Mouse (Mus musculus): ENCODE data around the gene Rpap3. TPM values are rescaled to one million over a fixed set of nuclear protein-coding genes. Genes with fewer than 3 reads are reported as not detected.

Rpap3 gene
- polyA plus RNA-seq, 1 experiment from 2014 or later, result 34.1 TPM

Other genes starting within 250 kb of the Rpap3 start
- gene Endou, start 25.5 kb upstream of the Rpap3 start, polyA plus RNA-seq (2014; fragmentation: Nextera tagmentation; extraction: Ambion mirVana), result not detected in 2 replicates
- 6.3 and 8.7 TPM in 2 replicates for gene Rapgef3, start 62.1 kb upstream of the Rpap3 start, polyA plus RNA-seq (2014; fragmentation: Nextera tagmentation; extraction: Ambion mirVana)
- gene Slc48a1, start 72.7 kb upstream of the Rpap3 start, polyA plus RNA-seq (2014; fragmentation: Nextera tagmentation; extraction: Ambion mirVana), result 22.5 and 26.7 TPM in 2 replicates
- gene Hdac7, start 138.7 kb upstream of the Rpap3 start, polyA plus RNA-seq (2014; fragmentation: Nextera tagmentation; extraction: Ambion mirVana), result 28.3 and 30.2 TPM in 2 replicates
- 0.66 and 0.80 TPM in 2 replicates for gene Vdr, start 204.8 kb upstream of the Rpap3 start, polyA plus RNA-seq (2014; fragmentation: Nextera tagmentation; extraction: Ambion mirVana)

Data from intestine, embryonic 14.5 days (tissue).